Mouse (Mus musculus): ENCODE results near the gene Grip1.

GRCm38 (mm10) chr10:119725363-119725762, 271.7 kb downstream of the Grip1 start:
- TF ChIP-seq CTCF (IDR thresholded peaks at IDR 0.05; ENCODE audit: borderline replicate concordance, insufficient read depth, low read depth, low read length) = no peak
- no peak for TF ChIP-seq POLR2A (IDR thresholded peaks at IDR 0.05; ENCODE audit: borderline replicate concordance, insufficient read depth, low read length)
